Comparison of ENCODE assay signal across 24 mouse cellular contexts in the genomic region with DNA sequence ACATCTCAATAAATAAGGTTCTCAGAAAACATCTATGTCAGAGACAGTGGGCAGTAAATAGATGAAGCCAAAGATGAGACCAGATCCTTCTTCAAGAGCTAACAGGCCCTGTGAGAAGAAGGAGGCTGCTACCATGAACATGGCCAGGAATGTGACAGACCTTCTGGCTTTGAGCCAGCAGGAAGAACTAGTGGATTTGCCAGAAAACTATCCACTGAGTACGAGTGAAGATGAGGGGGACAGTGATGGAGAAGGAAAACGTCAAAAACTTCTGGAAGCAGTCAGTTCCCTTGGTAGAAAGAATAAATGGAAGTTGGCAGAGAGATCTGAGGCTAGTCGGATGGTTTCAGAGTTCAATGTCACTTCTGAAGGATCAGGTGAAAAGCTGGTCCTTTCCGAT.
"Had no signal": no experiment of that assay in that cellular context is flagged by ENCODE, and none has a peak within 500 bp of the region (broad histone marks: within the 10 kb centered on the region; RNA-seq: fewer than 3 reads in every experiment).

No protein-coding gene starts in this region.

- H3K4me3 ChIP-seq: heart, embryonic 13.5 days; heart, embryonic 15.5 days; hindbrain, embryonic 13.5 days; hindbrain, embryonic 15.5 days; kidney, embryonic 15.5 days; limb, embryonic 13.5 days; limb, embryonic 15.5 days; liver, embryonic 12.5 days had no signal

- ATAC-seq: hindbrain, postnatal 0 days; intestine, embryonic 16.5 days; liver, embryonic 12.5 days had no signal

- DNase-seq: gastrocnemius, postnatal 14 days; gastrocnemius, postnatal 36 days; heart, adult 18-20 months; heart, postnatal 36 days; kidney, adult 11 months; kidney, adult 2 months; kidney, adult 9 months; kidney, postnatal 14 days; kidney, postnatal 36 days; layer of hippocampus, adult 9-11 months; layer of hippocampus, postnatal 36 days; left cerebral cortex, postnatal 4 days had no signal

- H3K27ac ChIP-seq: heart, embryonic 13.5 days; heart, embryonic 15.5 days; hindbrain, embryonic 13.5 days; hindbrain, embryonic 15.5 days; hindbrain, postnatal 0 days; kidney, embryonic 15.5 days; kidney, postnatal 0 days; limb, embryonic 13.5 days; limb, embryonic 15.5 days; liver, embryonic 12.5 days; liver, embryonic 14.5 days had no signal
